Mouse (Mus musculus) gastrocnemius, postnatal 14 days (tissue): Measurements from ENCODE around the gene Kalrn. TPM values are rescaled to one million over a fixed set of nuclear protein-coding genes. Genes with fewer than 3 reads are reported as not detected.

Experiments
- DNase-seq: peaks from one replicate; pipeline ENCODE4 v3.0.0; 2021; ENCODE audit warnings: mixed read lengths
- intact Hi-C: fragments of 180-260 bp; cut with DNase I; formaldehyde crosslinking; loops from one replicate; pipeline ENCODE4 v1.15.1; 2025; ENCODE audit warnings: low total_unique reads
- total RNA-seq, 2 experiments: library from RNA; stranded (reverse); gene quantifications; 2 replicates each; pipeline ENCODE4 v1.2.3; 2021

Gene Kalrn
- total RNA-seq, 2 experiments from 2014 or later: 16.3 to 20.2 TPM

DNA sequence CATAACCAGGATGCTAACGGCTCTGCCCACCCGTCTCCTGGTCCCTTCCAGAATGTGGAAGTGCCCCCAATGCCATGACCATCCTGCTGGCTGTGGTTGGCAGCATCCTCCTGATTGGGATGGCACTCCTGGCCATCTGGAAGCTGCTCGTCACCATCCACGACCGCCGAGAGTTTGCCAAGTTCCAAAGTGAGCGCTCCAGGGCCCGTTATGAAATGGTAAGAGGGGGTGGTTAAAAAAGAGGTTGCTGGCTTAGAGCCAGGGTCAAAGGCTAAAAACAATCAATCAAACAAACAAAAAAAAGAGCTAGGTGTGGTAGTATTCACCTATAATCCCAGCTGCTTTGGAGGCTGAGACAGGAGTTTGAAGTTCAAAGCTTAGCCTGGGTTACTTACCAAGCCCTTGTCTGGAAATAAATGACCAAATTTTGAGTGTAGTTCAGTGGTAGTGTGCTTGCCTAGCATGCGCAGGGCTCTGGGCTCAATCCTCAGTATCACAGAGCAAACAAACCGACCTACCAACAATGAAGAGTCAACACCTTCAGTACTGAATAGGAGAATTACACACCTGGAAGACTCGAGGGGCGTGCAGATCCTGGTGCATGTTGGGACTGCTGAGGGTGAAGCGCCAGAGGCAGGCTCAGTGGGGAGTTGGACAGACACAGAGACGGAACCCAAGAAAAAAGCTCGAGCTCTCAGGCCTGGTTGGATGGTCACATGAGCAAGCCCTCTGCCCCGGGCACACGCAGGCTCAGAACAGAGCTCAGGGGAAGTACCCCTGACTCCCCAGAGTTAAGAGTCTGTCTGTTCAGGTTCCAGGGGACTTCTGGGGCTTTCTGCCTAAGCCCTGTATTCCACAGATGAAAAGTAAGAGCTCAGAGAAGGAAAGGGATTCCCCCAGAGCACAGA lies 625.4 kb downstream of the Kalrn start:
- intact Hi-C loops: loop anchor here (10.0 kb wide), 1 partner anchor 63 kb away; no protein-coding TSS in a partner anchor
- DNase-seq: no peak

DNA sequence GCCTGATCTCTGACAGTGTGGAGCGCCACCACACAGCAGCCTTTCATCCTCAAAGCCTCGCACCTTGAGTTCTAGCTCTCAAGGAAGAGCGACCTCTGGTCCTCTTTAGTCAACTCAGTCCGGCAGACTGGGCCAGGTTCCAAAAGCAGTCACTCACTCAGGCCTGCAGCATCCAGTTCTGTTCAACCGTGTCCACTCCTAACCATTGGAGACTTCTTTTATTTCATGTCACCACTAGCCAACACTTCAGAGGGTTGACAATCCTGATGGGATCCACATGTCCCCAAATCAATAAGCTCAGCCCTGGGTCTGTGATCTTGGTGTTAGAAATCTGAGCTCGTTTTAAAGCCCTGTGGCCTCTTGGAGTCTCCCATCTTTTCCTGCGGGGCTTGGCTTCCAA lies 627.3 kb downstream of the Kalrn start:
- no peak for DNase-seq
- intact Hi-C loops: loop anchor here (10.0 kb wide), 1 partner anchor 61 kb away; no protein-coding TSS in a partner anchor

DNA sequence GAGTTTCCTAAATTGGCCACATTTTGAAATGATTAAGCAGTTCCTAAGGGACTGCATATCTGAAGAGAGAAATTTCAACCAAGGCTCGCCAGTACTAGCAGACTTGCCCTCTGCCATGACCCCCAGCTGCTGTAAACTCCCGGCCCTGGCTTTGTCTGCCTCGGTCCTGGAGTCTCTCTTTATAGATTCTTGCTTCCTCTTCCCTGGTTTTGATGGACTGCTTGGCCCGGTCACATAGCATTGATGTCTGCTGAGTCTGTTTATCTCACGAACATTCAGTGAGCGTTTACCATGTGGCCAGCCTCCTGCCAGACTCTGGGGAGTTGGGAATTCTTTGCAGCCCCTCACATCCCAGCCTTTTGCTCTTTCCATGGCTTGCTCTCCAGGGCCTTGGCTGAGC lies 628.6 kb downstream of the Kalrn start:
- intact Hi-C loops: loop anchor here (10.0 kb wide), 1 partner anchor 60 kb away; no protein-coding TSS in a partner anchor
- no peak for DNase-seq

DNA sequence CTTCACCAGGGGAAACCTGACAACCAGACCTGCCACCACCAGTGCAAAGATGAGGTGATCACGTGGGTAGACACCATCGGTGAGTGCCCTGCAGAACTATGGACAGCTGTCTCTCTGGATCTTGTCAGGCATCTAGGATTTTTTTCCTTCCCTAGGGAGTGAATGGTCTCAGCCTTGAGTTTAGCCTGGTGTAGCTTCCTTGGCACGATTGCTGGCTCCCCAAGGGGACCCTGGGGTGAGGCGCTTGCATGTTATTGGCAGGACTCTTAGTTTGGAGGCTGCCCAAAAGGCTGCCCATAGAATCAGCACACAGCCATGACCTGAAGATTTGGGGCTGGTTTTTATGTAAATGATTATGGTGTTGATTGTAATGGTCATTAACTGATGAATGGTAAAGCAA lies 629.2 kb downstream of the Kalrn start:
- intact Hi-C loops: loop anchor here (10.0 kb wide), 1 partner anchor 59 kb away; no protein-coding TSS in a partner anchor
- DNase-seq: no peak

DNA sequence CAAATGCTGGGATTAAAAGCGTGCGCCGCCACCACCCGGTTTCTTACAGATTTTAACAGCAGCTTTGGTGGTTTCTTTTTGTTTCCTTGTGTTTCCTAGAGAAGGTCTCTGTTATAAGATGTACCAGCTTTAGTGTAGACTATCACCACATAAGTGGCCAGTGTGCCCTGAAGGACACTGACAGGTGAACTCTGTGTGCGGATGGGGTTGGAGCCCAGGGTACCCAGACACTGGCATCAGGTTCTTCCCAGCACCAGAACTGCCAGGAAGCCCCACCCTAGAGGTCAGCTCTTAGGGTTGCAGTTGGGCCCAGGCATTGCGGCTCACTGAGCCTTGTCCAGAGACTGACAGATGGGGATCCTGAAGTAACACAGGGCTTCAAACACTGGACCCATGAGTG lies 629.9 kb downstream of the Kalrn start:
- intact Hi-C loops: loop anchor here (10.0 kb wide), 1 partner anchor 59 kb away; no protein-coding TSS in a partner anchor

DNA sequence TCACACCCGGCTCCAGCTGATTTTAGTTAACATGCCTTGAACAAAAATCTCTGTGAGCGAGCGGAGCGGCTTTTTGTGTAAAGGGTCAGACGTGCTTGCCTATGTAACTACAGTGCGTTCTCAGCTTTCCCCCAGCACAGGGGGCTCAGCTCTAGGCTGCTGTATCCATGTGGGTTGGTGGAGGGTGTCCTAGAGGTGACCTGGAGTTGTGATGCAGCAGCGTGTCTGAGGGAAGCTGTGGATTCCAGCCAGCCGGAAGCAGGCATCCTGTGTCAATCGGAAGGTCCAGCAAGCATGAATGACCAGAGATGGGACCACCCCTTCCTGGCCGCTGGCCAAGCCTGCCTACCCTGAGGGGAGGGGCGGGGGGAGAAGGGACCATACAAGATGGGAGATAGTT lies 631.0 kb downstream of the Kalrn start:
- intact Hi-C loops: loop anchor here (10.0 kb wide), 1 partner anchor 58 kb away; no protein-coding TSS in a partner anchor
- DNase-seq: peak; percentile 66

More for the DNA sequence above, 629.9 kb downstream of the Kalrn start:
- no peak for DNase-seq

DNA sequence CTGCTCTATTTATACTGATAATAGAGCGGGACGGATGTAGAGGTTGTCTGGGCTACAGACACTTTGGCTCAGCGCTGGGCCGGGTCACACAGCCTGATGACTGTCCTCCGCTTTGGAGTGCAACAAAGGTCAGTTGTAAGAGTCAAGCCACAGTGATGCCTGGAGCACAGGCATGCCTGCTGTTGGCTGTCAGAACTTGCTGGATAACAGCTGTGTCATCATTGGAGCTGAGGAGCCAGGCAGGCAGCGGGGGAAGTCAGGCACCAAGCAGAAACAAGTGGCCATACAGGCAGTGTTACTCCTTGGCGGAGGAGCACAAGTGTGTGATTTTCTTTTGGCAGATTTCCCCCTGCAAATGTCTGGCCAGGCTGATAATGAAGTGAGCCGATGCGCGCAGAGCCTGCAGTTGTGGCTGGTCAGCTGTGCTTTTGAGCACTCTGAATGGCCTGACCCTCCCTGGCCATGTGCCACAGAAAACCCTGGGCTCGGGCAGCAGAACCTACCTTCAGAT lies 632.0 kb downstream of the Kalrn start:
- DNase-seq: peak; percentile 78
- intact Hi-C loops: loop anchor here (10.0 kb wide), 1 partner anchor 57 kb away; no protein-coding TSS in a partner anchor

DNA sequence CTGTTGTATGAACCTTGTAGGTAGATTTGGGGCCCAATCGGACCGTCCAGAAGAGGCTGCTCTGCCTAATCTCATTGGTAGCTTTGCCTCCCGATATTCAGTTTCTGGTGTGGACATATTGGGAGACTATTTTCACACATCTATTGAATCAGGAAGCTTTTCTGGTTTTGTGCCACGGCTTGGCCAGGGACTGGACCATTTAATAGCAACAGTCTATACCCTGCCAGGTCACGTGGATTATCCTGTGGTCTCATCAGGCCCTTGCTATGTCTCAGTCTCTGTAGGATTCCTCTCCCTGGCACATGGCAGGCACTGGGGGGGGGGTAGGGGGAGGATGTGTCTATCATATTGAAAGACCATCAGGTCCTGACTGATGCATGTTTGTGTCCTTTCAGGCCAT lies 633.2 kb downstream of the Kalrn start:
- no peak for DNase-seq
- intact Hi-C loops: loop anchor here (10.0 kb wide), 1 partner anchor 55 kb away; no protein-coding TSS in a partner anchor

DNA sequence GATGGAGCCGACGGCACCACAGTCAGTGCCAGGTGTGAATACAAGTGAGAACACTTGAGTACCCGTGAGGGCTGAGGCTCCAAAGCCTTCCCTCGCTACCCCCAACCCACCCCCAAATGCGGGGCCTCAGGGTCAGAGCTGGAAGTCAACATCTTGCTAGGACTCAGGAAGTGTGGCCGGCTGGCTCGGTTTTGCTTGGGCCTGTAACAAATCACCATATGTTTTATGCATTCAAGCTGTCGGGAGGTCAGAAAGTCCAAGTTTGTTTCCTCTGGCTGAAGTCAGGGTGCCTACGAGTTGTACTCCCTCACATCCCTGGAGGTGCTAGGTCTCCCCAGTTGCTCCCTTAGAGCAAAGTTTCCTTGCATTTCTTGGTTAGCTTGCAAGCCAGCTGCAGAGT lies 633.7 kb downstream of the Kalrn start:
- intact Hi-C loops: loop anchor here (10.0 kb wide), 1 partner anchor 55 kb away; no protein-coding TSS in a partner anchor
- no peak for DNase-seq

DNA sequence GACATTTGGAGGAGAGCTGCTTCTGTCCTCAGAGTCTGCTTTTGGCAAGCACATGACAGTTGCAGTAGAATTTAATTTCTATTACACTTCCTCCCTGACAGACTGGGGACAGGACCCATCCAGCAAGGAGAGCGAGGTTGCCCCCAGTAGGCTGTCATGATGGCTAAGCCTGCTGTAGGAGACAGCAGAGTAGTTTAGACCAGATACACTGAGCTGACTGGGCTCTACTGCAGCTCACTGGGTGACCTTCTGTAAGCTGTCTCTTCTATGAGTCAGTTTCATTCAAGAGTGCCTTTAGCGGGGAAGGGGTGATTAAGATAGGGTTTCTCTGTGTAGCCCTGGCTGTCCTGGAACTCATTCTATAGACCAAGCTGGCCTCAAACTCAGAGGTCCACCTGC lies 634.2 kb downstream of the Kalrn start:
- DNase-seq: no peak
- intact Hi-C loops: no loop called here

DNA sequence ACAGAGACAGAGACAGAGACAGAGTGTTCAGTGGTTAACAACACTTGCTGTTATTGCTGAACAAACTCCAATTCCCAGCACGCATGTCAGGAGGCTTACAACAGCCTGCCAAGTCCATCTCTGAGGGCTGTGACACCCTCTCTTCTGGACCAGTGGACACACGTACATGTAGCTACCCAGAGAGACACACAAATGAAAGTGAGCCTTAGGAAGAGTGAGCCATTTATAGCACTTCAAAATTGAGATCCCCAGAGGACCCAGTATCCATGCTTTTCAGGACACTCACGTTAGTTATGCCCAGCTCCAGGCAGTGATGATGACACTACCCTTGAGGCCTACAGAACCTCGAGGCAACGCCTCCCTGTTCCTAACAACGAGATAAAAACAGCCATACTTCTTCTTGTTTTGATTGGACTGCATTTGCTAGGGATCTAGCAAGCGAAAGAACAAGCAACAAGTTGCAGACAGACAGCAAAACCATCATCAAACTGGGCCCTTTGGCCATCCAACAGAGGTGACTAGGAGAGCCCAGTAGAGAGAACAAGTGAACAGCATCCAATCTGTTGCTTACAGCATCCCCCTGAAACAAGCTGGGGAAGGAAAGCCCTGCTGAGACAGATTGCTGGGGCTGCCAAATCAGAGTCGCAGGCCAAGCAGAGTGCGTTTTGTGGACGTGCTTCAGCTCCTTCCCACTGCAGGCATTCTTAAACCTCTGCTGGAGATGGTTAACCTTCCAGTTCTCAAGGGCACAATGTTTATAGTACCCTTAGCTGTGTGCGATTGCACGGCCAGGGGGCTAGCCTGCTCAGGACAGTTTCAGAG lies 634.8 kb downstream of the Kalrn start:
- intact Hi-C loops: no loop called here
- DNase-seq: no peak

DNA sequence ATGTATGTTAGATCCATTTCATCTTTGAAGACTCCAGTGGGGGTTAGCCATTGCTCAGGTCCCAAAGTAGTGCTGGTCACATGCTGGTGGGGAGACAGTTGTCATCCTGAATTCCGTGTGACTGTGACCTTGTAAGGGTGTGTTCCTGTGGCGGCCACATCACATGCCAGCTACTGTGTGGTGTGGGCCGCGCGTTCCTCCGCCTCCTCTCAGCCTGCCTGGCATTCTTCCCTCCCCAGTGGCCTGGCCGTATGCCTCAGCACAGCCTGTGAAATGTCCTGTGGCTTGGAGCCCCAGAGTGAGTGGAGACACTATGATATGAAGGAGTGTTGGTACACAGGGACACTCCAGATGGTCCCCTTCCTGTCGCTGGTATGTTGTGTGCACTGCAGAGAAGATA lies 635.8 kb downstream of the Kalrn start:
- intact Hi-C loops: no loop called here
- DNase-seq: peak; percentile 79

DNA sequence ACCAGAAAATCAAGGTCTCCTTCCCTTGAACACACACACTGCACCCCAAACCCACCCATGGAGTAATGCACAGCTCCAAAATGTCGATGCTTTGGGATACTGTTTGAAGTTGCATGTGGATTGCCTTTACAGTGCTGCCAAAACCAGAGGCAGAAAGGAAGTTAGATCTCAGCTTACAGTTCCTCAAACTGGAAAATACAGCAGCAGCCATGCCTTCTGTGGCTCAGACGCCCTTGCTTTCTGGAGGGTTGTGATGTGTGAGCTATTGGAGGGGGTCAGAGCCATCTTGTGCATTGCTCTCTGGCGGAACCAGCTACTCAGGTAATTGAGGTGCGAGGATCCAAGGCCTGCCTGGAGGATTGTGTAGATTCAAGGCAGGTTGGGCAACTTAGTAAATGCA lies 636.4 kb downstream of the Kalrn start:
- intact Hi-C loops: no loop called here
- DNase-seq: no peak

DNA sequence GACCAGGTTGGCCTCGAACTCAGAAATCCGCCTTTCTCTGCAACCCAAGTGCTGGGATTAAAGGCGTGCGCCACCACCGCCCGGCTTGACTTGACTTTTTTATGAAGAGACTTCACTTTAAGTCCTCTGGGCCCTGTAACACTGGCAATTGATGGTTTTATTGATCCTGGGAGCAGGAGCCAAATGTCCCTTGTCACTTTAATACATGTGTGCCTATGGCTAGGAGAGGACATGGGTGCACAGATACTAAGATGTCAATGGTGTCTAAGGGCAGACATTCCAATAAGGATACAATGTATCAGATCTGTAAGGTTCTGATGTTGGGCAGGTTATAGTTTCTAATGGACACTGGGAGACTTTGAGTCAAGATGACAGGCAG lies 637.9 kb downstream of the Kalrn start:
- no peak for DNase-seq
- intact Hi-C loops: no loop called here

DNA sequence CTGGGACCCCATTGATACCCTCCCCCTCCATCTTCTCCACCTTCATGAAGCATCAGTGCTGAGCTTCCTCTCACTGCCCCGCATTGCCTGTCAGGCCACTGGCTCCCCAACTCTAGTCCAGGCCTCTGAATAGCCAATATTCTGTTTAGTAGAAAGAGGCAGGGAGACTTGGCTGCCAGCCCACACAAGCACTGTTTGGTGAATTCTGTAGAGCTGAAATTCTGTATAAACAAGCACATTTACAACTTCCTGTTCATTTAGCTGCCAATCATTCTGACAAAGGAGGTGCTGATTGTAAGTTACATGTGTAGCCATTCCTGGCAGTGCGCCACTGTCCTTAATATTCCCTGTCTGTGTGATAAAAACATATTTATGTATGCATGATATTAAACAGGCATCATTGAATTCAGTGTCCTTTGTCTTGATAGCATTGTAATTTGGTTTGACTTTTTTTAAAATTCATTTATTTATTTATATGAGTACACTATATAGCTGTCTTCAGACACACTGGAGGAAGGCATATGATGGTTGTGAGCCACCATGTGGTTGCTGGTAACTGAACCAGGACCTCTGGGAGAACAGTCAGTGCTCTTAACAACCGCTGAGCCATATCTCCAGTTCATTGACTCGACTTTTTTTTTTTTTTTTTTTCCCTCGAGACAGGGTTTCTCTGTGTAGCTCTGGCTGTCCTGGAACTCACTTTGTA lies 638.5 kb downstream of the Kalrn start:
- intact Hi-C loops: no loop called here
- peak; percentile 37 for DNase-seq

DNA sequence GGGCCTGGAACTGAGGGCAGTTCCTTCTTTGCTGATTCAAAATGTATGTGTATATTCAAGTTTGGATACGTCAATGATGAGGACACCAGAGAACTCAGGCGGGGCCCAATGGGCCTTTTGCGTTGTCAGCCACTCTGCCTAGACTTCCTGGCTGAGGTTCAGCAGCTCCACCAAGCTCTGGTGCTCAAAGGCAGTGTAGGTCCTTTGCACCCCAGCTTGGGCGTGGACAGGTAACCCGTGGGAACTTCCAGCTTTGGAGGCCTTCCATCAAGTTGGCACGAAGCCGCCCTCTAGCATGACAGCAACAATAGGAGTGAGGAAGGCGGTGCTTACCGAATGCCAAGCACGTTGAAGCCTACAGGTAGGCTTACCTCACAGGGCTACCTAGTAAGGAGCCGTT lies 639.9 kb downstream of the Kalrn start:
- DNase-seq: no peak
- intact Hi-C loops: no loop called here

DNA sequence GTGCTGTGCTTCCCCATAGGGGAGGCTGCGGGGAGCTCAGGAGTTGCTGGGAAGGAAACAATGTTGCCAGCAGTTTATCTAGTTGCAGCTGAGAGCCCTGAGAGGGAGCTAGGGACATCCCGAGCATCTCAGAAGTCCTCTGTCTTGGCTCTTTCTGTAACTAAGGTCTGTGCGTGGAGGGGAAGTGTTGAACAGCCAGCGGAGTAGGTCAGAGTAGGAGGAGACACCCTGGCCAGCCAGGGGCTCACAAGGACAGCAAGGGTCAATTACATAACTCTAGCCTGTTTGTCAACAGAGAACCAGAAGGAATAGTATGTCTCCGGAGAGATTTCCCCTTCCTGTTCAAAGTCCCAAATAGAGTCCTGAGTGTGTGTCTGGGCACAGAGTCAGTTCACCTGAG lies 641.2 kb downstream of the Kalrn start:
- intact Hi-C loops: no loop called here
- DNase-seq: no peak

DNA sequence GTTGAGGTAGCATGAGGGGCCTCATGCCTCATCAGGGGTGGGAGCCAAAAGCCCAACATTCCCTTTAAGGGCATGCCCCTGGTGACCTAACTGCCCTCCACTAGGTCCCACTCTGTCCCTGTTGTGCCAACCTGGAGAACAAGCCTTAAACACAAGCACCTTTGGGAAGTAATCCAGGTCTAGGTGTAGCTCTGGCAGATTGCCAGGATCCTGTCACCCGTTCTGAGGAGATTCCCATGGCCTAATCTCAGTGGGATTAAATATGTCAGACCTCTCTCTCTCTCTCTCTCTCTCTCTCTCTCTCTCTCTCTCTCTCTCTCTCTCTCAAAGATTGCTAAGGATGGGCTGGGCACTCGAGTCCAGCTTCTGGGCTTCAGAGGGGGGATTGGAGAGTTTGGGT lies 641.6 kb downstream of the Kalrn start:
- intact Hi-C loops: no loop called here
- DNase-seq: no peak

DNA sequence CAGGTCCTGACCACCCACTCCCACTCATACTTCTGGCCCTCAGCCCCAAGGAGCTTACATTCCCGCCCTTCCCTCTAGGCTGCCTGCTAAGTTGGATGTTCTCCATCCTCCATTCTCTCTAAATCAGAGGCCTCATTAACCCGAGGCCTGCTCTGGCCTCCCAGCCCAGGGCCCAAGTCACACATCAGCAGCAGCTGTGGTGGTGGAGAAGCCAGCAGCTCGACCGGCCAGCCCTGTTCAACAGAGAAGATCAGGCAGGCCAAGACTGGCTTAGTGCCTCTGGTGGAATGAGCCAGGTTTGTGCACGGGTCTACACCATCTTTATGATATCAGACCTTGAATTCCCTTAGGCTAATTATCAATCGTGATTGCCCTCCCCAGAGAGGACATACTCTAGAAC lies 642.5 kb downstream of the Kalrn start:
- DNase-seq: peak; percentile 80
- intact Hi-C loops: no loop called here
